Mouse (Mus musculus): ENCODE data around the gene Eif4h. TPM values are rescaled to one million over a fixed set of nuclear protein-coding genes. Genes with fewer than 3 reads are reported as not detected.
A peak's percentile ranks its signal among the peaks of the same experiment; 100 is the strongest.
"Not testable (repeated sequence)": the region's sequence is repeated elsewhere in the genome, so short reads cannot be mapped to it uniquely, and the experiment has no call there.

The Eif4h gene
- total RNA-seq, 2 experiments from 2014 or later, result 79.4 to 93.5 TPM

- no peak for ATAC-seq (replicated peaks; ENCODE audit: low FRiP score, poor library complexity, severe bottlenecking)
Measured at GRCm38 (mm10) chr5:134652015-134652414, 12.7 kb upstream of the Eif4h start.

DNA sequence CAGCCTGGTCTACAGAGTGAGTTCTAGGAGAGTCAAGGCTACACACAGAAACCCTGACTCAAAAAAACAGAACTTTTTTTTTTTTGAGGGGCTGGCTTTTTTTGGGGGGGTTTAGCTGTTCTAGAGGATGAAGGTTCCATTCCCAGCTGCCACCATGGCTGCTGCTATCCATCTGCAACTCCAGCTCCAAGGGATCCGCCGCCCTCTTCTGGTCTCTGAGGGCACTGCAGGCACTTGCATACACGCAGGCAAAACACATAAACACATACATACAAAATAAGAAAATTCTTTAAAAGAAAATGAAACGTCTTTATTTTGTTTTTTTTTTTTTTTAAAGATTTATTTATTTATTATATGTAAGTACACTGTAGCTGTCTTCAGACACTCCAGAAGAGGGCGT lies 11.6 kb upstream of the Eif4h start:
- peak; percentile 81 for ATAC-seq (replicated peaks; ENCODE audit: low FRiP score, poor library complexity, severe bottlenecking)

- ATAC-seq (replicated peaks; ENCODE audit: low FRiP score, poor library complexity, severe bottlenecking), result not testable (repeated sequence)
Measured at GRCm38 (mm10) chr5:134648976-134649375, 9.7 kb upstream of the Eif4h start.

DNA sequence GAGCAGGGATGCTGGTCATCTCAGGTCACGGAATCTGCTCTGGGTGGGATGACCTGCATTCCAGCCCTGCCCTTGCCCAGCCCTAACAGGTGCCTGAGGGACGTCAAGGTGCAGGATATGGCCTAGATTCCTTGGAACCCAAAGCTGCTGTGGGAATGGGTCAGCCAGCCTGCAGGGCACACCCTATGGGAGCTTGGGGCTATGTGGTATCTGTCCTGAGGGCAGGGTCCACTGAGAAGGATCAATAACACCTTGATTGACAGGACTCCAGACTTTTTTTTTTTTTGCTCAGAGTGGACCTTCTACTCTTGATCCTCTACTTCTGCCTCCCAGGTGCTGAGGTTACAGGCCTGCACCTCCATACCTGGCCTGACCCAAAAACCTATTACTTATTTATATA lies 8.1 kb upstream of the Eif4h start:
- no peak for ATAC-seq (replicated peaks; ENCODE audit: low FRiP score, poor library complexity, severe bottlenecking)

DNA sequence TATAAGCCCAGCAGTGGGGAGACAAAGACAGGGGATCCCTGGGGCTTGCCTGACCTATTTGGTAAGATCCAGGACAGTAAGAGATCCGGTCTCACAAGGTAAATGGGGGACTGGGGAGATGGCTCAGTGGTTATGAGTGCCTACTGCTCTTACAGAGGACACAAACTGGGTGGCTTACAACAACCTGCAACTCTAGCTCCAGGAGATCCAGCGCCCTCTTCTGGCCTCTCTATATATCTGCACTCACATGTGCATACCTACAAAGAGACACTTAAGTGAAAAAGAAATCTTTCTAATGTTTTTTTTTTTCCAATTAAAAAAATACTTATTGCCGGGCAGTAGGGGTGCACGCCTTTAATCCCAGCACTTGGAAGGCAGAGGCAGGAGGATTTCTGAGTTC lies 7.2 kb upstream of the Eif4h start:
- ATAC-seq (replicated peaks; ENCODE audit: low FRiP score, poor library complexity, severe bottlenecking), result no peak

GRCm38 (mm10) chr5:134644643-134645118 lies 5.4 kb upstream of the Eif4h start:
- ATAC-seq (replicated peaks; ENCODE audit: low FRiP score, poor library complexity, severe bottlenecking), result no peak

GRCm38 (mm10) chr5:134644121-134644520 lies 4.8 kb upstream of the Eif4h start:
- no peak for ATAC-seq (replicated peaks; ENCODE audit: low FRiP score, poor library complexity, severe bottlenecking)

DNA sequence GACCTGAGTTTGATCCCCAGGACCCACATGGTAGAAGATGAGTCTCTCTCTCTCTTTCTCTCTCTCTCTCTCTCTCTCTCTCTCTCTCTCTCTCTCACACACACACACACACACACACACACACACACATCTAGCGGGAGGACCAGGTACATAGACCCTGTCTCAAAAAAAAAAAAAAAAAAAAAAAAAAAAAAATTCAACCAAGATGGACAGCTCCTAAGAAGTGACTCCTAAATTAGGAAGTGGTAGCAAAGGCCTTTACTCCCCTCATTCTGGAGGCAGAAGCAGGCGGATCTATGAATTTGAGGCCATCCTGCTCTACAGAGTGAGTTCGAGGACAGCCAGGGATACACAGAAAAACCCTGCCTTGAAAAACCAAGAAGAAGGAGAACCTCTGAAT lies 1.1 kb upstream of the Eif4h start:
- no peak for ATAC-seq (replicated peaks; ENCODE audit: low FRiP score, poor library complexity, severe bottlenecking)

DNA sequence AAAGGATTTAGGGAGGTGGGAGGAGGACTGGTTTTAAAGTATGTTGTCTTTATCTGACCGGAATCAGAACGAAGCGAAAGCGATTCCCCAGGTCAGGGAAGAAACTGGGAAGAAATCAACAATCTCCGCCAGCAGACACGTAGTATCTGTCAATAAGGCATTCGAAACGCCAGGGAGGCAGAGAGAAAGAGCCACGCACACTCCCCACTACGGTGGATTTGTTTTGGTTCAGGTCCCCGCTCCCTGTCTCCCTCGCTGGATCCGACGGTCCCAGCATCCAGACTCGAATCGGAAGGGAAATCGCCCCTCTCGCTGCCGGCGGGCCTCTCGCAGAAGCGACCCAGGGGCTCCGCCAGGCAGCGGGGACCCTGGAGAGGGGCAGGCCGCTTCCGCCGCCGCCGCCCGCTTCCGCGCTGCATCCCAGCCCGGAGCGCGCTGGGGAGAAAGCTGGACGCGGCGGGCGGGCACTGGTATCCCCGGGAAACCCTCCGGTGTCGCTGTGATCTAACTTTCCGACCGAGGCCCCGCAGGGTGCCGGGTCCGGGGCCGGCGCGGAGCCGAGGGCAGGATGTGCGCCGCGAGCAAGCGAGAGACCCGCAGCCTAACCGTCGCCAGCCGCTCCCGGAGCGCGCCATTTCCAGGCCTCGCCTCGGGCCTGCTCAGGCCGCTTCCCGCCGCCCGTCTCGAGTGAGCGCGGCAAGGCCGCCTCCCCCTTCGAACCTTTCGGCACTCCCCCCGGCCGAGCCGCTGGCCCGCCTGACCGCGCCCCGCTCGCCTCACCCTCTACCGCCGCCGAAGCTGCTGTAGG lies 625 bp downstream of the Eif4h start:
- ATAC-seq (replicated peaks; ENCODE audit: low FRiP score, poor library complexity, severe bottlenecking), result peak; percentile 34

DNA sequence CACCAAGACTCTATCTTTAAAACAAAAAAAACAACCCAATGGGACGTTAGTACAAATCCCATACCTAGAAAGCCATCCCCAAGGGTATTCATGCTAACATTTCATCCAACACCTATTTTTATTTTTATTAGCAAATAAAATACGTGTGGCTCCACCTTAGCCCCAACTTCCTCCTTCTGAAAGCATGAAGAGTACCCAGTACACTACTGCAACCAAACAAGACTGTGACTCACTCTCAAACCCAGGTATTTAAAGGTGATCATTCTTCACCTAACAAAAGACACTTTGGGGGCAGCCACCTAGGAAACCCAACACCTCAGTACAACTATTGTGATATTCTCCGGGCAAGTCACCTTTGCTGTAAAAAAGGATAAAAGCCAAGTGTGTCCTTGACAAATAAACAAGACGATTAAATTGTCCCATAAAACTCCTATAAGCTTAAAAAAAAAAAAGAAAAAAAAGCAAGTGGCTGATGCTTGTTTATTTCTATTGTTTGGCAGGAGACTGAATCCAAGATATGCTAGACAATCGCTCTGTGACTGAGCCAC lies 1.4 kb downstream of the Eif4h start:
- no peak for ATAC-seq (replicated peaks; ENCODE audit: low FRiP score, poor library complexity, severe bottlenecking)

DNA sequence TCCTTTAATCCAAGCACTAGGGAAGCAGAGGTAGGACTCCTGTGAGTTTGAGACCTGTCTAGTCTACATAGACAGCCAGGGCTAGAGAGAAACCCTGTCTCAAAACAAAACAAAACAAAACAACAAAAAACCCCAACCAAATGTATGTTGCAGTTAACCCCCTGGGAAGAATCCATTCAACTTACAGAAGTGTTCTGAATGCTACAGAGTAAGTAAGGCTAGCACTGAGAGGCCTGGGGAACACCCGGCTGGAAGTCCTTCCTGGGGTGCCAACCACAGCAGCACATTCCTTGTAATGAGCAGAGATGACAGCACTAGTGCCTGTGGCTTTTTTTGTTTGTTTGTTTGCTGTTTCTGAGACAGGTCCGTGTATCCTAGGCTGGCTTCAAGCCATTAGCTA lies 6.4 kb downstream of the Eif4h start:
- no peak for ATAC-seq (replicated peaks; ENCODE audit: low FRiP score, poor library complexity, severe bottlenecking)

GRCm38 (mm10) chr5:134630835-134631234 lies 8.5 kb downstream of the Eif4h start:
- no peak for ATAC-seq (replicated peaks; ENCODE audit: low FRiP score, poor library complexity, severe bottlenecking)

- no peak for ATAC-seq (replicated peaks; ENCODE audit: low FRiP score, poor library complexity, severe bottlenecking)
Measured at GRCm38 (mm10) chr5:134629508-134629907, 9.8 kb downstream of the Eif4h start.

GRCm38 (mm10) chr5:134622069-134622468 lies 17.2 kb downstream of the Eif4h start:
- ATAC-seq (replicated peaks; ENCODE audit: low FRiP score, poor library complexity, severe bottlenecking), result no peak

- no peak for ATAC-seq (replicated peaks; ENCODE audit: low FRiP score, poor library complexity, severe bottlenecking)
Measured at GRCm38 (mm10) chr5:134621099-134621640, 18.1 kb downstream of the Eif4h start.

- no peak for ATAC-seq (replicated peaks; ENCODE audit: low FRiP score, poor library complexity, severe bottlenecking)
Measured at GRCm38 (mm10) chr5:134620457-134620856, 18.8 kb downstream of the Eif4h start.

DNA sequence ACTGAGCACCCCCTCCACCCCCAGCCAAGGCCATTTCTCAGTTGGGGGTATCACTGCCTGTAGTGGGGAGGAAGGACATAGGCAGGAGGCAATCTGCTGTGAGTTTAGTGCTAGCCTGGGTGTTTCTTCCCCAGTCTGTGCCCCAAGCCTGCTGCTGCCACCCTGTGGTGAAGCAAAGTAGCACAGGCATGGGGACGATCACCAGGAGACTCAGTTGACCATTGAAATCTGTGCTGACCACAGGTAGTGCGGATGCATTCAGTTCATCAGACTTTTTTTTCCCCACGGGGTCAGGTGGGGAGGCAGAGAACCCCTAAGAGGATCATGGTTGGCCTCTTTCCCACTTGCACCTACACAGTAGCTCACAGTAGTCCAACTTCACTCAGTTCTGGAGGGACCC lies 22.2 kb downstream of the Eif4h start:
- peak; percentile 76 for ATAC-seq (replicated peaks; ENCODE audit: low FRiP score, poor library complexity, severe bottlenecking)

GRCm38 (mm10) chr5:134615780-134616179 lies 23.5 kb downstream of the Eif4h start:
- ATAC-seq (replicated peaks; ENCODE audit: low FRiP score, poor library complexity, severe bottlenecking), result no peak

DNA sequence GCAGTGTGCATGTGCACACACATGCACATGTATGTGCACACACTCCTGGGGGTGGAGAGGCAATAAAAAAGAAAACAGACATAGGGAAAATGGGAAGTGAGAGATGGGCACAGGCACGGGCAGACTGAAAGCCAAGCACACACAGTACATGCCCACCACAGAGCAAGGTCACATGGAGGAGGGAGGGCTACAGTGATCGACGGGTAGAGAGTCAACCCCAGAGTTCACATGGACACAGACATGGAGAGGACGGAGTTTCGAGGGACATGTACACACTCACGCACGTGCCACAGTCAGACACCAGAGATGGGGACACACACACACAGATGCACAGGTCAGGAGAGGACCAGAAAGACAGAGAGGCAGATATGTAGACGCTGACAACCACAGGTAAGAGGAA lies 23.9 kb downstream of the Eif4h start:
- ATAC-seq (replicated peaks; ENCODE audit: low FRiP score, poor library complexity, severe bottlenecking), result no peak

- no peak for ATAC-seq (replicated peaks; ENCODE audit: low FRiP score, poor library complexity, severe bottlenecking)
Measured at GRCm38 (mm10) chr5:134614802-134615201, 24.5 kb downstream of the Eif4h start, which contains the start of gene Lat2. Lat2 (minus strand) TSS chr5:134615025.

DNA sequence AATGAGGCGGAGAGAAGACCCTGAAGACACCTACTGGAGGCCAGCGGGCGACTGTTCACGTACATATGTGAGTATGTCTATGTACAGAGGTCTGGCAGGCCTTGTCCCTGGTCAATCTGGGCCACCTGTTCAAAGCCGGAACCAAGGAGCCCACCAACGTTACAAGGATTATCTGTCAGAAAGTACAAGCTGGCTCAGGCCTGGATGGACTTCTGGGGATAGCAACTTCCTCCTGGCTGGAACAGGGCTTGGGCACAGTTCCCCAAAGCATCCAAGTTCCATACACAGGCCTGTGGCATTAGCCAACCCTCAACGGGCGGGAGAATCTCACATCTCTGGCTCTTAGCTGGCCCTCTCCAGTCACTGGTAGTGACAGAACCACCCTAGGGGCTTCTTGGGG lies 25.0 kb downstream of the Eif4h start:
- ATAC-seq (replicated peaks; ENCODE audit: low FRiP score, poor library complexity, severe bottlenecking), result no peak

All from erythroblast, adult 5-6 weeks (primary cell).